Mouse (Mus musculus): ENCODE results near the gene Trp53.

The Trp53 gene

GRCm38 (mm10) chr11:69560896-69561854 lies 19.0 kb upstream of the Trp53 start:
- no peak for DNase-seq (ENCODE audit: low spot score in 2 of 2)

- no peak for DNase-seq (ENCODE audit: low spot score in 2 of 2)
Observed at GRCm38 (mm10) chr11:69563373-69563772, 16.8 kb upstream of the Trp53 start.

- no peak for DNase-seq (ENCODE audit: low spot score in 2 of 2)
Observed at GRCm38 (mm10) chr11:69564391-69564790, 15.8 kb upstream of the Trp53 start.

GRCm38 (mm10) chr11:69565131-69565530 lies 15.0 kb upstream of the Trp53 start:
- DNase-seq (ENCODE audit: low spot score in 2 of 2) = no peak

- peak in 1 of 2 experiments; percentile 31 for DNase-seq (ENCODE audit: low spot score in 2 of 2)
Observed at GRCm38 (mm10) chr11:69575220-69575619, 4.9 kb upstream of the Trp53 start.

- DNase-seq (ENCODE audit: low spot score in 2 of 2) = no peak
Observed at GRCm38 (mm10) chr11:69576307-69576706, 3.9 kb upstream of the Trp53 start.

GRCm38 (mm10) chr11:69578301-69578700 lies 1.9 kb upstream of the Trp53 start:
- no peak for DNase-seq (ENCODE audit: low spot score in 2 of 2)

GRCm38 (mm10) chr11:69579128-69580017 lies 786 bp upstream of the Trp53 start:
- DNase-seq (ENCODE audit: low spot score in 2 of 2) = peak; percentile 89 to 95

- DNase-seq (ENCODE audit: low spot score in 2 of 2) = no peak
Observed at GRCm38 (mm10) chr11:69580572-69581146, 500 bp downstream of the Trp53 start.

GRCm38 (mm10) chr11:69581147-69581688 lies 1.1 kb downstream of the Trp53 start:
- DNase-seq (ENCODE audit: low spot score in 2 of 2) = peak; percentile 88 to 92

GRCm38 (mm10) chr11:69581814-69582213 lies 1.7 kb downstream of the Trp53 start:
- no peak for DNase-seq (ENCODE audit: low spot score in 2 of 2)

- no peak for DNase-seq (ENCODE audit: low spot score in 2 of 2)
Observed at GRCm38 (mm10) chr11:69582230-69582805, 2.2 kb downstream of the Trp53 start.

- no peak for DNase-seq (ENCODE audit: low spot score in 2 of 2)
Observed at GRCm38 (mm10) chr11:69584008-69584407, 3.8 kb downstream of the Trp53 start.

- peak in 1 of 2 experiments; percentile 18 for DNase-seq (ENCODE audit: low spot score in 2 of 2)
Observed at GRCm38 (mm10) chr11:69584937-69585336, 4.8 kb downstream of the Trp53 start.

- peak; percentile 54 to 66 for DNase-seq (ENCODE audit: low spot score in 2 of 2)
Observed at GRCm38 (mm10) chr11:69585718-69586325, 5.7 kb downstream of the Trp53 start.

GRCm38 (mm10) chr11:69589207-69589834 lies 9.2 kb downstream of the Trp53 start:
- DNase-seq (ENCODE audit: low spot score in 2 of 2) = no peak

GRCm38 (mm10) chr11:69590622-69591021 lies 10.5 kb downstream of the Trp53 start:
- no peak for DNase-seq (ENCODE audit: low spot score in 2 of 2)

- no peak for DNase-seq (ENCODE audit: low spot score in 2 of 2)
Observed at GRCm38 (mm10) chr11:69591424-69591823, 11.3 kb downstream of the Trp53 start.

GRCm38 (mm10) chr11:69591899-69592637 lies 11.9 kb downstream of the Trp53 start:
- DNase-seq (ENCODE audit: low spot score in 2 of 2) = no peak

- DNase-seq (ENCODE audit: low spot score in 2 of 2) = no peak
Observed at GRCm38 (mm10) chr11:69592799-69593198, 12.6 kb downstream of the Trp53 start.

All from spleen, postnatal 36 days (tissue).